Mouse (Mus musculus): ENCODE data around the gene Greb1. TPM values are rescaled to one million over a fixed set of nuclear protein-coding genes. Genes with fewer than 3 reads are reported as not detected.

Gene Greb1
- polyA plus RNA-seq, 1 experiment from 2014 or later = 0.24 TPM

DNA sequence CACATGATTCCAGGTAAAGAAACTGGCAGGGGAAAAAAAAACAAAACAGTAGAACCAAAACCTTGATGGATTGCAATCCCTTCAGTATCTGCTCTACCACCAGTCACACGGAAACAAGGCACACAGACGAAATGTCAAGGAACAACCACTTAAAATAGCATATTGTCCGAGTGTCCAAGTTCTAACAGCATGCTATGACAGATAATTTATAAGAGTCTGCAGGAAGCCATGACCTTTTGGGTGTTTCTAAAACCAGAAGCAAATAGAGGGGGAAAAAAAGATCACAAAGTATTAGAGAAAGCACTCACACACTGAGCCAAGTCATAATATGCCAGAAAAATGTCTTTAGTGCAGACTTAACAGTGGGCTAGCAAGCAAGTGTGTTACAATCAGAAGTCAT, 32.4 kb downstream of the Greb1 start:
- Histone ChIP-seq H3K9me3 (ENCODE audit: control insufficient read depth, low read length) (no peaks in the 10 kb centered on the region), H3K9ac (ENCODE audit: low read length) (no peak overlapping the region), H3K4me2 (replicated peaks; ENCODE audit: low read depth) (no peak overlapping the region), H3K36me3 (ENCODE audit: control insufficient read depth, insufficient read depth, low read length) (no peaks in the 10 kb centered on the region), H3K4me3 (ENCODE audit: low read depth, low read length) (no peak overlapping the region), H3K27me3 (ENCODE audit: control insufficient read depth, insufficient read depth, low read length) (no peaks in the 10 kb centered on the region), H3K27ac (replicated peaks) (no peak overlapping the region), H3K4me1 (replicated peaks; ENCODE audit: control insufficient read depth, insufficient read depth) (no peaks in the 10 kb centered on the region)
- DNase-seq (ENCODE audit: low spot score) = no peak
- TF ChIP-seq CTCF (IDR thresholded peaks at IDR 0.05; ENCODE audit: low read depth) = no peak
- no peak for TF ChIP-seq EP300 (optimal IDR thresholded peaks at IDR 0.05)
- WGBS = 30% methylated on average over 3 of the region's 3 CpGs
- ATAC-seq (ENCODE audit: low FRiP score, low TSS enrichment) = no peak

- Histone ChIP-seq H3K4me2 (replicated peaks; ENCODE audit: low read depth) (no peak overlapping the region), H3K4me1 (replicated peaks; ENCODE audit: control insufficient read depth, insufficient read depth) (no peaks in the 10 kb centered on the region), H3K27me3 (ENCODE audit: control insufficient read depth, insufficient read depth, low read length) (no peaks in the 10 kb centered on the region), H3K36me3 (ENCODE audit: control insufficient read depth, insufficient read depth, low read length) (no peaks in the 10 kb centered on the region), H3K4me3 (ENCODE audit: low read depth, low read length) (no peak overlapping the region), H3K9me3 (ENCODE audit: control insufficient read depth, low read length) (no peaks in the 10 kb centered on the region), H3K27ac (replicated peaks) (no peak overlapping the region), H3K9ac (ENCODE audit: low read length) (no peak overlapping the region)
- DNase-seq (ENCODE audit: low spot score) (no peak), ATAC-seq (ENCODE audit: low FRiP score, low TSS enrichment) (no peak; the same call in 1 of the 2 replicates)
- 71% methylated on average over 12 of the region's 12 CpGs for WGBS
- no peak for TF ChIP-seq CTCF (IDR thresholded peaks at IDR 0.05; ENCODE audit: low read depth)
- TF ChIP-seq EP300 (optimal IDR thresholded peaks at IDR 0.05) = no peak
These were observed 35.8 kb downstream of the Greb1 start for GRCm38 (mm10) chr12:16764776-16765445.

- Histone ChIP-seq H3K27ac (replicated peaks) (no peak overlapping the region), H3K4me2 (replicated peaks; ENCODE audit: low read depth) (no peak overlapping the region), H3K4me1 (replicated peaks; ENCODE audit: control insufficient read depth, insufficient read depth) (no peaks in the 10 kb centered on the region), H3K9ac (ENCODE audit: low read length) (no peak overlapping the region), H3K36me3 (ENCODE audit: control insufficient read depth, insufficient read depth, low read length) (no peaks in the 10 kb centered on the region), H3K9me3 (ENCODE audit: control insufficient read depth, low read length) (no peaks in the 10 kb centered on the region), H3K4me3 (ENCODE audit: low read depth, low read length) (no peak overlapping the region), H3K27me3 (ENCODE audit: control insufficient read depth, insufficient read depth, low read length) (no peaks in the 10 kb centered on the region)
- ATAC-seq (ENCODE audit: low FRiP score, low TSS enrichment) (no peak), DNase-seq (ENCODE audit: low spot score) (no peak)
- no peak for TF ChIP-seq CTCF (IDR thresholded peaks at IDR 0.05; ENCODE audit: low read depth)
- TF ChIP-seq EP300 (optimal IDR thresholded peaks at IDR 0.05) = no peak
- 77% methylated on average over 4 of the region's 4 CpGs for WGBS
These were observed 36.9 kb downstream of the Greb1 start for GRCm38 (mm10) chr12:16763649-16764422.

- no peaks in the 10 kb centered on the region for H3K4me1 ChIP-seq (replicated peaks; ENCODE audit: control insufficient read depth, insufficient read depth)
- no peak for DNase-seq (ENCODE audit: low spot score)
- H3K9me3 ChIP-seq (ENCODE audit: control insufficient read depth, low read length) = no peaks in the 10 kb centered on the region
- H3K4me2 ChIP-seq (replicated peaks; ENCODE audit: low read depth) = no peak overlapping the region
- ATAC-seq (ENCODE audit: low FRiP score, low TSS enrichment) = no peak
- H3K27ac ChIP-seq (replicated peaks) = no peak overlapping the region
- no peaks in the 10 kb centered on the region for H3K36me3 ChIP-seq (ENCODE audit: control insufficient read depth, insufficient read depth, low read length)
- H3K9ac ChIP-seq (ENCODE audit: low read length) = no peak overlapping the region
- H3K4me3 ChIP-seq (ENCODE audit: low read depth, low read length) = no peak overlapping the region
- 99% methylated on average over 3 of the region's 3 CpGs for WGBS
- no peaks in the 10 kb centered on the region for H3K27me3 ChIP-seq (ENCODE audit: control insufficient read depth, insufficient read depth, low read length)
- TF ChIP-seq CTCF (IDR thresholded peaks at IDR 0.05; ENCODE audit: low read depth) = no peak
- TF ChIP-seq EP300 (optimal IDR thresholded peaks at IDR 0.05) = no peak
These were observed 39.2 kb downstream of the Greb1 start for GRCm38 (mm10) chr12:16761461-16761860.

DNA sequence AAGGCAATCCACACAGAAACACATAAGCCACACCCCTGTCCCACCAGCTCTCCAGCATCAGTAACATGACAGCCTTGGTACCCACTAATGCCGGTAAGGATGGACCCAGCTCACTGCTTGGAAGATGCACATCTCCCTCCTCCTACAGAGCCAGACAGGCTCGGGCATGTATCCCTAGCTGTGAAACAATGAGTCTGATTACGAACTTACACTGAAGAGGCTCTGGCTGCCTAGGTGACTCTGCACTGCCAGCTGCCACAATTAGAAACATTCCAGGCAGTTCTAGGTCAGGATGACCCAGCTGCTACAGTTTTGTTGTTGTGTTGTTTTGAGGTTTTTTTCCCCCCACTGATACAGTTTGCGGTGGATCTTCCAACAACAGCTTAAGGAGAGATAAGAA, 40.4 kb downstream of the Greb1 start:
- Histone ChIP-seq H3K4me1 (replicated peaks; ENCODE audit: control insufficient read depth, insufficient read depth) (no peaks in the 10 kb centered on the region), H3K9ac (ENCODE audit: low read length) (no peak overlapping the region), H3K4me3 (ENCODE audit: low read depth, low read length) (no peak overlapping the region), H3K9me3 (ENCODE audit: control insufficient read depth, low read length) (no peaks in the 10 kb centered on the region), H3K27ac (replicated peaks) (no peak overlapping the region), H3K4me2 (replicated peaks; ENCODE audit: low read depth) (no peak overlapping the region), H3K27me3 (ENCODE audit: control insufficient read depth, insufficient read depth, low read length) (no peaks in the 10 kb centered on the region), H3K36me3 (ENCODE audit: control insufficient read depth, insufficient read depth, low read length) (no peaks in the 10 kb centered on the region)
- ATAC-seq (ENCODE audit: low FRiP score, low TSS enrichment) (no peak), DNase-seq (ENCODE audit: low spot score) (no peak)
- 74% methylated on average over 4 of the region's 4 CpGs for whole genome bisulfite sequencing
- TF ChIP-seq EP300 (optimal IDR thresholded peaks at IDR 0.05) (no peak), CTCF (IDR thresholded peaks at IDR 0.05; ENCODE audit: low read depth) (no peak)

DNA sequence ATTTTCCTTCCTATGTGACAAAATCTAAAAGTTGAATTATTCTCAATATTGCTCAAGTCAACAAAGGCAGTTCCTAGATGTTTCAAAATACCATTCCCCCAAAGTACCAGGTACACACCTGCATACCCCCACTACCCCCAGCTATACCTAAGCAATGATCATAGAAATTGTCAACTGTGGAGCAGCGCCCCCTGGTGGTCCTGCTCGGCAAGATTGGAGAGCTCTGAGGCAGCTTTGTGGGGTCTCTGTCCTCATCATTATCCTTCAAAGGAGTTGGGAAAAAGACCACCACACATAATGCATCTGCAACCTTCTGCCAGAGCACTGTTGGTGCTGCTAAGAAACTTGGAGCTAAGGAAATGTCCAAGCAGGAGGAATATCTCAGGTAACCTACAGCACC, 46.4 kb downstream of the Greb1 start:
- H3K27ac ChIP-seq (replicated peaks) = no peak overlapping the region
- 1% methylated on average over 2 of the region's 2 CpGs for WGBS
- no peak overlapping the region for H3K4me3 ChIP-seq (ENCODE audit: low read depth, low read length)
- ATAC-seq (ENCODE audit: low FRiP score, low TSS enrichment) = no peak
- H3K9ac ChIP-seq (ENCODE audit: low read length) = no peak overlapping the region
- TF ChIP-seq EP300 (optimal IDR thresholded peaks at IDR 0.05) (no peak), CTCF (IDR thresholded peaks at IDR 0.05; ENCODE audit: low read depth) (peak; percentile 86)
- H3K9me3 ChIP-seq (ENCODE audit: control insufficient read depth, low read length) = no peaks in the 10 kb centered on the region
- no peaks in the 10 kb centered on the region for H3K4me1 ChIP-seq (replicated peaks; ENCODE audit: control insufficient read depth, insufficient read depth)
- H3K27me3 ChIP-seq (ENCODE audit: control insufficient read depth, insufficient read depth, low read length) = no peaks in the 10 kb centered on the region
- no peak overlapping the region for H3K4me2 ChIP-seq (replicated peaks; ENCODE audit: low read depth)
- peak; percentile 42 for DNase-seq (ENCODE audit: low spot score)
- no peaks in the 10 kb centered on the region for H3K36me3 ChIP-seq (ENCODE audit: control insufficient read depth, insufficient read depth, low read length)

All from stomach, postnatal 0 days (tissue).